Mouse (Mus musculus) MEL (cell line): Measurements from ENCODE around the gene Erbb2. TPM values are rescaled to one million over a fixed set of nuclear protein-coding genes. Genes with fewer than 3 reads are reported as not detected.

Experiments
- DNase-seq: peaks from one replicate; pipeline ENCODE4 v3.0.0; 2011; ENCODE audit warnings: low read depth, low spot score
- H3K27ac ChIP-seq: 2 replicates; pipeline ENCODE4 v1.5.1; 2012; ENCODE audit warnings: low read depth, mild to moderate bottlenecking, control low read depth, low read length, moderate library complexity; ENCODE audit not compliant: control insufficient read depth
- H3K27me3 ChIP-seq, 2 experiments: fragments of 150-350 bp in 1 of 2; sonication (generic) in 1 of 2; 2 replicates each; pipeline ENCODE4 v1.6.1; 2012; ENCODE audit warnings: low read length in 2 of 2, mild to moderate bottlenecking in 2 of 2, improper control_type of control experiment in 1 of 2, moderate library complexity in 1 of 2; ENCODE audit not compliant: insufficient read depth in 2 of 2, control insufficient read depth in 1 of 2
- H3K36me3 ChIP-seq, 2 experiments: 2 replicates each; pipeline ENCODE4 v1.6.1; 2012 to 2014; ENCODE audit warnings: low read length in 2 of 2, improper control_type of control experiment in 1 of 2, inconsistent platforms in 1 of 2, mild to moderate bottlenecking in 1 of 2; ENCODE audit not compliant: insufficient read depth in 2 of 2, control insufficient read depth in 1 of 2
- H3K4me1 ChIP-seq, 2 experiments: fragments of 150-350 bp in 1 of 2; sonication (generic) in 1 of 2; 2 replicates each; pipeline ENCODE4 v1.6.1; 2012; ENCODE audit warnings: low read length in 2 of 2, improper control_type of control experiment in 1 of 2, mild to moderate bottlenecking in 1 of 2; ENCODE audit not compliant: insufficient read depth in 2 of 2, control insufficient read depth in 1 of 2
- H3K4me3 ChIP-seq, 2 experiments: fragments of 150-350 bp in 1 of 2; sonication (generic) in 1 of 2; 2 replicates each; pipeline ENCODE4 v1.5.1; 2012; ENCODE audit warnings: low read depth in 2 of 2, low read length in 2 of 2, mild to moderate bottlenecking in 2 of 2, moderate library complexity in 2 of 2, control low read depth in 1 of 2, improper control_type of control experiment in 1 of 2; ENCODE audit not compliant: control insufficient read depth in 1 of 2, insufficient read depth in 1 of 2
- H3K79me2 ChIP-seq: 2 replicates; pipeline ENCODE4 v1.6.1; 2012; ENCODE audit warnings: mild to moderate bottlenecking, low read length, moderate library complexity; ENCODE audit not compliant: control insufficient read depth, poor library complexity, insufficient read depth
- H3K9ac ChIP-seq: 2 replicates; pipeline ENCODE4 v1.6.1; 2012; ENCODE audit warnings: low read depth, mild to moderate bottlenecking, control low read depth, low read length, moderate library complexity; ENCODE audit not compliant: control insufficient read depth, poor library complexity, severe bottlenecking
- H3K9me3 ChIP-seq: fragments of 150-350 bp; sonication (generic); replicated peaks from 2 replicates; pipeline ENCODE4 v1.6.1; 2012; ENCODE audit warnings: mild to moderate bottlenecking, low read length, improper control_type of control experiment, moderate library complexity; ENCODE audit not compliant: insufficient read depth
- BHLHE40 ChIP-seq: IDR thresholded peaks from 2 replicates; pipeline ENCODE4 v1.6.1; 2012; ENCODE audit warnings: low read depth, mild to moderate bottlenecking, inconsistent platforms, low read length, improper control_type of control experiment, borderline replicate concordance
- CHD1 ChIP-seq: IDR thresholded peaks from 2 replicates; pipeline ENCODE4 v1.6.1; 2012; ENCODE audit warnings: low read depth, mild to moderate bottlenecking, inconsistent platforms, low read length, improper control_type of control experiment
- CHD2 ChIP-seq: IDR thresholded peaks from 2 replicates; pipeline ENCODE4 v1.6.1; 2011; ENCODE audit warnings: low read length, improper control_type of control experiment
- ELF1 ChIP-seq: IDR thresholded peaks from 2 replicates; pipeline ENCODE4 v1.6.1; 2014; ENCODE audit warnings: low read depth, mild to moderate bottlenecking, inconsistent platforms, low read length, improper control_type of control experiment, moderate library complexity
- HCFC1 ChIP-seq: IDR thresholded peaks from 2 replicates; pipeline ENCODE4 v1.6.1; 2012; ENCODE audit warnings: low read depth, mild to moderate bottlenecking, inconsistent platforms, low read length, improper control_type of control experiment, moderate library complexity
- JUND ChIP-seq: IDR thresholded peaks from 2 replicates; pipeline ENCODE4 v1.6.1; 2011; ENCODE audit warnings: low read depth, mild to moderate bottlenecking, improper control_type of control experiment, low read length
- MAFK ChIP-seq: IDR thresholded peaks from 2 replicates; pipeline ENCODE4 v1.6.1; 2011; ENCODE audit warnings: low read depth, mild to moderate bottlenecking, low read length, improper control_type of control experiment, borderline replicate concordance
- MAX ChIP-seq: IDR thresholded peaks from 2 replicates; pipeline ENCODE4 v1.6.1; 2011; ENCODE audit warnings: low read length, improper control_type of control experiment
- MAZ ChIP-seq: IDR thresholded peaks from 2 replicates; pipeline ENCODE4 v1.6.1; 2012; ENCODE audit warnings: low read depth, mild to moderate bottlenecking, inconsistent platforms, low read length, improper control_type of control experiment
- MEF2A ChIP-seq: IDR thresholded peaks from 2 replicates; pipeline ENCODE4 v1.6.1; 2014; ENCODE audit warnings: low read depth, mild to moderate bottlenecking, inconsistent platforms, low read length, improper control_type of control experiment; ENCODE audit not compliant: poor library complexity, insufficient replicate concordance, severe bottlenecking; ENCODE audit errors: extremely low read depth
- POLR2AphosphoS5 ChIP-seq: IDR thresholded peaks from 2 replicates; pipeline ENCODE4 v1.6.1; 2012; ENCODE audit warnings: low read depth, borderline replicate concordance, mild to moderate bottlenecking, inconsistent platforms, low read length, moderate library complexity, mixed read lengths
- RAD21 ChIP-seq: IDR thresholded peaks from 2 replicates; pipeline ENCODE4 v1.6.1; 2011; ENCODE audit warnings: mild to moderate bottlenecking, low read depth, low read length, improper control_type of control experiment
- RCOR1 ChIP-seq: IDR thresholded peaks from 2 replicates; pipeline ENCODE4 v1.6.1; 2012; ENCODE audit warnings: low read depth, mild to moderate bottlenecking, inconsistent platforms, low read length, improper control_type of control experiment
- SIN3A ChIP-seq: IDR thresholded peaks from 2 replicates; pipeline ENCODE4 v1.6.1; 2012; ENCODE audit warnings: low read length, improper control_type of control experiment, inconsistent platforms
- TAL1 ChIP-seq: IDR thresholded peaks from 2 replicates; pipeline ENCODE4 v1.6.1; 2012; ENCODE audit warnings: mild to moderate bottlenecking, inconsistent platforms, low read length, moderate library complexity, mixed read lengths
- USF1 ChIP-seq: IDR thresholded peaks from 2 replicates; pipeline ENCODE4 v1.6.1; 2014; ENCODE audit warnings: low read depth, mild to moderate bottlenecking, inconsistent platforms, low read length, improper control_type of control experiment, moderate library complexity
- ZC3H11A ChIP-seq: IDR thresholded peaks from 2 replicates; pipeline ENCODE4 v1.6.1; 2012; ENCODE audit warnings: low read depth, mild to moderate bottlenecking, inconsistent platforms, low read length, improper control_type of control experiment
- ZNF384 ChIP-seq: IDR thresholded peaks from 2 replicates; pipeline ENCODE4 v1.6.1; 2012; ENCODE audit warnings: low read depth, mild to moderate bottlenecking, inconsistent platforms, low read length, improper control_type of control experiment
- polyA plus RNA-seq, 2 experiments: library from polyadenylated mRNA; stranded (reverse) in 1 of 2; unstranded in 1 of 2; fragments of >175 nt in 1 of 2; fragments of >200 nt in 1 of 2; gene quantifications; 2 replicates each; pipeline versions ENCODE4 v1.2.1 to v1.2.4; 2012; ENCODE audit warnings: low replicate concordance in 2 of 2, low read depth in 1 of 2; ENCODE audit not compliant: insufficient read length in 2 of 2, insufficient read depth in 1 of 2, missing spikeins in 1 of 2
- total RNA-seq: library from RNA; depleted of rRNA; stranded (reverse); fragments of 300-350 nt; gene quantifications from 2 replicates; pipeline ENCODE4 v1.2.3, GENCODE M21; 2012

Erbb2 gene
- total and polyA plus RNA-seq, 3 experiments, result not detected

DNA sequence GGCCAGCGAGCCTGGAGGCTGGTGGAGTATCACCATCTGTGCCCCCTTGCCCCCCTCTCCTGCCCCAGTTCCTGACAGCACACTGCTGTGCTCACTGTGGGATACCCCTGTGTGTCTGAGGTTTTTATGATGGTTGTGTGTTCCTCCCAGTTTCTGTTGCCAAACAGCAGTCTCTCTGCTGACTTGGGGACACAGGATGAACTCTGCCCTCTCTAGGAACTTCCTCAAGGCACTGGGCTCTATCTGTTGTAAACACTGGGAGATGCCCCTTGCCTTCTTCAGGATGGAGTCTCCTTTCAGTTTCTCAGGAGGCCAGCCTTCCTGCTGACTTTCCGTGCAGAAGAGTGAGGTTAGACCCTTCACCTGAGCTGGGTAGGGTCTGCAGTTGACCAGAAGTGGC lies 1.9 kb downstream of the Erbb2 start:
- Histone ChIP-seq H3K9ac (no peak overlapping the region), H3K79me2 (no peaks in the 10 kb centered on the region), H3K4me3 (no peak overlapping the region), H3K27me3 (peaks cover 8% of the 10 kb centered on the region in 2 experiments), H3K4me1 (peaks cover 0 to 7% of the 10 kb centered on the region in 2 experiments; a peak in 2 of 4 replicates), H3K36me3 (no peaks in the 10 kb centered on the region), H3K9me3 (no peaks in the 10 kb centered on the region), H3K27ac (no peak overlapping the region)
- TF ChIP-seq SIN3A, result no peak
- no peak for TF ChIP-seq MAX
- TF ChIP-seq ELF1, result no peak
- no peak for TF ChIP-seq CHD1
- TF ChIP-seq CHD2, result no peak
- TF ChIP-seq MAZ, result no peak
- TF ChIP-seq MEF2A, result no peak
- no peak for TF ChIP-seq USF1
- TF ChIP-seq TAL1, result no peak
- no peak for TF ChIP-seq POLR2AphosphoS5
- no peak for TF ChIP-seq JUND
- no peak for TF ChIP-seq BHLHE40
- DNase-seq, result no peak

DNA sequence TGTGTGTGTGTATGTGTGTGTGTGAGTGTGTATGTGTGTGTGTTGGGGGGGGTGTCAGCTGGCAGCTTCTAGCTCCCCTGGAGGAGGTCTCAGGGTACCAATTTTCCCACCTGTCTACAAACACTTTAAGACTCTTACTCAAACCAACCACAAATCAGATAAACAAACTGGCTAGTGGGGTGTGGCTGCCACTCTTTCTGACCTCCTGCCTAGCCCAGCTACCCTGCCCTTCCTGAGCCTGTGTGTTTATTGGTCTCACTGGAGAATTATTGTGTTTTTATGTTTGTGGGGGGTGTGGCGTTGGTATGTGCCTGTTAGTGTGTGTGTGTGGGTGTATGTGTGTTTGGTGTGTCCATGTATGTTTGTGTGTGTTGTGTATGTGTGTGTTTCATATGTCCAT lies 4.8 kb downstream of the Erbb2 start:
- Histone ChIP-seq H3K4me1 (peaks cover 0 to 7% of the 10 kb centered on the region in 2 experiments; a peak in 2 of 4 replicates), H3K9me3 (no peaks in the 10 kb centered on the region), H3K9ac (no peak overlapping the region), H3K27ac (no peak overlapping the region), H3K27me3 (peaks cover 7 to 9% of the 10 kb centered on the region in 2 experiments), H3K36me3 (no peaks in the 10 kb centered on the region), H3K79me2 (no peaks in the 10 kb centered on the region), H3K4me3 (no peak overlapping the region)
- TF ChIP-seq SIN3A (no peak), TAL1 (no peak), ZNF384 (no peak), CHD1 (no peak), MAFK (no peak), ZC3H11A (no peak), CHD2 (no peak), HCFC1 (no peak), RAD21 (no peak), RCOR1 (no peak)
- no peak for DNase-seq
